Mouse (Mus musculus): Measurements from ENCODE around the gene Jmy. TPM values are rescaled to one million over a fixed set of nuclear protein-coding genes. Genes with fewer than 3 reads are reported as not detected.

Gene Jmy
- total RNA-seq, 4 experiments from 2014 or later, result 34.4 to 39.6 (median 37.0) TPM

GRCm38 (mm10) chr13:93459566-93459965 is 40.0 kb downstream of the Jmy start:
- peak in 1 of 2 experiments; percentile 26 for DNase-seq (ENCODE audit: low spot score in 2 of 2)

DNA sequence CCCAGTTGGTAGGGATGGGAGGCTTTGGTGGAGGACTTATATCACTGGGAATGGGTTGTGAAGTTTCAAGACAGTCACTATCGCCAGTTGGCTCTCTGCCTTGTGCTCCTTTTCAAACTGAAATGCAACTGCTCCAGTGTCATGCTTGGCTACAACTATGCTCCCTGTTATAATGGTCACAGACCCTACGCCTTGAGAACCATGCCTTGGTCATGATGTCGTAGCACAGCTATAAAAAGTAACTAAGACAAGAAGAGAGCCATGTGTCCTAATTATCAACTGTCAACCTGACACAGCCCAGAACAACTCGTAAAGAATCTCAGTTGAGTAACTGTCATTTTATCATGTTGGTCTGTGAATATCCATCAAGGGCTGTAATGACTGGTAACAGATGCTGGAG is 41.0 kb downstream of the Jmy start:
- DNase-seq (ENCODE audit: low spot score in 2 of 2), result no peak

GRCm38 (mm10) chr13:93453275-93453674 is 46.3 kb downstream of the Jmy start:
- DNase-seq (ENCODE audit: low spot score in 2 of 2), result peak; percentile 42 to 59

DNA sequence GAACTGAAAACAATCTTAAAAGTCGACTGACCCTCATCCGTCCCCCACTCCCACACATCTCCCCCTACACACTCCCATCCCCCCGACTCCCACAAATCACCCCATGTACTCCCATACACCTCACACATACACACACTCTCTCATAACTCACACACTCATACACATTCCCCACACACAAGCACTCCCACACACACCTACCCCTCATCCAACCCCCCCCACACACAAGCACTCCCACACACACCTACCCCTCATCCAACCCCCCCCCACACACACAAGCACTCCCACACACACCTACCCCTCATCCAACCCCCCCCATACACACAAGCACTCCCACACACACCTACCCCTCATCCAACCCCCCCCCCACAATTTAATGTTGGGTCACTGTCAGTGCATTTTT is 59.4 kb downstream of the Jmy start:
- no peak for DNase-seq (ENCODE audit: low spot score in 2 of 2)

- DNase-seq (ENCODE audit: low spot score in 2 of 2), result no peak
Measured at GRCm38 (mm10) chr13:93429205-93429604, 70.4 kb downstream of the Jmy start.

DNA sequence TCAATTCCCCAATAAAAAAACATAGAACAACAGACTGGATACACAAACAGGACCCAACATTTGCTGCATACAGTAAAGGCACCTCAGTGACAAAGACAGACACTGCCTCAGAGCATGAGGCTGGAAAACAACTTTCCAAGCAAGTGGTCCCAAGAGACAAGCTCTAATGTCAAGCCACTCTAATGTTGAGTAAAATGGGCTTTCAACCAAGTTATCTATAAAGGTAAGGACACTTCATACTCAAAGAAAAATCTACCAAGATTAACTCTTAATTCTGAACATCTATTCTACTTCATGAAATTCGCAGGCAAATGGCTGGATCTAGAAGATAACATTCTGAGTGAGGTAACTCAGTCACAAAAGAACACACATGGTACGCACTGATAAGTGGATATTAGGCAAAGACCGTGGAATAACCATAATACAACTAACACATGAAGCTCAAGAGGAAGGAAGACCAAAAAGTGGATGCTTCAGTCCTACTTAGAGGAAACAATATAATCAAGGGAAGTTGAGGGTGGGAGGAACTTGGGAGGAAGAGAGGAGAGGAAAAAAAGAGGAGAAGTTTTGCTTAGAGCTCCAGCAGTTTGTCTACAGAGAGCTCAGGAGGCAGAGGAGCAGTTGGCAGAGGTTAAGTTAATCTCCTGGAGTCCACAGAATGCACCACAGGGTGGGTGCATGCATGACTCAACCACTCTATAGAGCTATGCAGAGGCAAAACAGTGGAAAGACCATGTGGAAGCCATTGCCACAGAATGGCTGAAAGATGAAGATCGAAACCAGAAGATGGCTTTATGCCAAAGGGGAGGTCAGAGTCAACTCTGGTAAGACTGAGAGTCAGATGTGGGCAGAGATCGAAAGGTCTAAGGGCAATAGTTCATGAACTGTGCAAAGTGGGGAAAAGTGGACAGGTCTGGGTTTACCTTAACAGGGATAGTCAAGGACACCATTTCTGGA is 71.4 kb downstream of the Jmy start:
- no peak for DNase-seq (ENCODE audit: low spot score in 2 of 2)

DNA sequence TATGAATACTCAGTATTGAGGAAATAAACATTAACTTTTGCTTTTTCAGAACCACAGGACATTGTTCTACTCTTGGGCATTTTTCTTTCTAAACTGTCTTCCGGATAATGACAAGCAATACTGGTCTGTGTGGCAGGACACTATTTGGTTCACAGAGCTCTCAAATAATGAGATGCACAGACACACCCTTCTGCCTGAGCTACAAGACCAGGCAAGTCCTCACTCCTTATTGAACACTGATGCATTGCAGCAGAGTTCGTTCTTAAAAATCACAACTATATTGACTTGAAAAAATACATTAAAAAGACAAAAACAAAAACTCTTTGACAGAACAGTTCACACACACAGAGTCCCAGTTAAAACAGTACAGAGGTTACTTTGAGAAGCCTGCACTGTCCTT is 76.4 kb downstream of the Jmy start:
- no peak for DNase-seq (ENCODE audit: low spot score in 2 of 2)

- no peak for DNase-seq (ENCODE audit: low spot score in 2 of 2)
Measured at GRCm38 (mm10) chr13:93419779-93420178, 79.8 kb downstream of the Jmy start.

DNA sequence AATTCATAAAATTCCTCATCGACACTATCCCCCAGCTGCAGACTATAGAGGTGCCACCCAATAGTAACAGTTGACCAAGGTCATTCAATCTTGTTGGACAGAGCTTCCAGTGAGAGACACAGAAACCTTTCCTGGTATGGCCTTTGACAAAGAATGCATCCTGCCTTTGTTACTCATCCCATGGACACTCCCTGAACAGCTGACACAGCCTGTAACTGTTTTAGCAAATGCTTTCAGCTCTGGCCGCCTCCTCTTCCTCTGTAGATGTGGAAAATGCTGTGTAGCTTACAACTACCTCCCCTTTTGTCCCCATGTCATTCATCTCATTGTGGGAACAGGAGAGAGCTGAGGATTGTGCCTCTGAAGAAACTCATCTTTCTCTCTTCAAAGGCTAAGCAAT is 81.3 kb downstream of the Jmy start:
- DNase-seq (ENCODE audit: low spot score in 2 of 2), result no peak

DNA sequence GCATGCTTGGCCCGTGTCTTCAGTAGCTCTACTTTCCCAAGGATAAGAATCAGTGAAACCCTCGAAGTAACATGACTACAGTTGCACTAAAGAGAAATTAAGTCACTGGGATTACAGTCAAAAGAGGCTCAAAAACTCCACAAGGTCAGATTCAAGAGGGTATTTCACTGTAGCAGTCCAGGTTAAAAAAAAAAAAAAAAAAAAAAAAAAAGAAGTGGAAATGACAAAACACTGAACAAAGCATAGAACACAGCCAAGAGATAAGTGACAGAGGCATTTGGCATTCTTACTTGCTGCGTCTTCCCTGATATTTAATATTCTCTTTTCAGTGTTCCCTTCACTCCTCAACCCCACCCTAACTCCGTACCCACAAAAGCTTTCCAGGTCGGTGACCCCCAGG is 84.6 kb downstream of the Jmy start:
- no peak for DNase-seq (ENCODE audit: low spot score in 2 of 2)

GRCm38 (mm10) chr13:93410343-93410742 is 89.3 kb downstream of the Jmy start:
- no peak for DNase-seq (ENCODE audit: low spot score in 2 of 2)

GRCm38 (mm10) chr13:93406855-93407254 is 92.8 kb downstream of the Jmy start:
- DNase-seq (ENCODE audit: low spot score in 2 of 2), result no peak

DNA sequence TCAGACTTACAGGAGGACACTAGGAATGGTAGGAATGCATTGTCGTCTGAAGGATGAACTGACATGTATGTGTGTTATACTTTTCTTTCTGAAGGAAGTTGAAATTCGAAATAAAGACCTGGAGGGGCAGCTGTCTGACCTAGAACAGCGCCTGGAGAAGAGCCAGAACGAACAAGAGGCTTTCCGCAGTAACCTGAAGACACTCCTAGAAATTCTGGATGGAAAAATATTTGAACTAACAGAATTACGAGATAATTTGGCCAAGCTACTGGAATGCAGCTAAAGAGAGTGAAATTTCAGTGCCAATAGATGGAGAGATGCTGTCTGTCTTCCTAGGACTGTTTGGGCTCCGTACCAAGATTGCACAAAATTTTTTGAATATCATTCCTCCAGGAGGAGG is 97.7 kb downstream of the Jmy start:
- DNase-seq (ENCODE audit: low spot score in 2 of 2), result no peak

GRCm38 (mm10) chr13:93399710-93400216 is 99.8 kb downstream of the Jmy start:
- no peak for DNase-seq (ENCODE audit: low spot score in 2 of 2)

GRCm38 (mm10) chr13:93389242-93389625 is 110.4 kb downstream of the Jmy start:
- no peak for DNase-seq (ENCODE audit: low spot score in 2 of 2)

DNA sequence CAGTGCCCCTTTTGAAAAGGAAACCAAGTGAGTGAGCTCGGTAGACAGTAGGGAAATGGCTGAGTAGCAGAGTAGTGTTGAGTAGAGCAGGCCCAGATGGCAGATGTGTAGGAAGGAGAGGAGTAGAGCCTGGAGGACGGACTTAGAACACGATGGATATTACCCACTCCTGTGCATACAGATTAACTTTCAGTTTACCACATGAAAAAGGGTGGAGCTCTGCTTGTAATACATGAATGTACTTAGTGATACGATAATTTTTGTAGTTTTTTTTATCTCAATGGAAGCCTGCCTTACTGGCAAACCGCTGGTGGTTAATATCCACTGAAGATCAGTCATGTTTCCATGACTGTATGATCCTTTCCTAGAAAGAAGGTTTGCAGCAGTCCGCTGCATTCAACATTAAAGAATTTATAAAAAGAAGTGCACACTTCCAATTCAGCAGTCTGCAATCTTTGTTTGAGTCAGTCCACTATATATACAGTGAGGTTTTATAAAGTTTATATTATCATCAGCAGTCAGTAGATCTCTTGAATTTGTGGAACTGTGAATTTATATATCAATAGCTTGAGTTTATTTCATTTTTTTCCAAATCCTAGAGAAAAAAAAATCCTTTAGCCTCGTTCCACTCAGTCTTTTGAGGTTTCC is 110.9 kb downstream of the Jmy start:
- no peak for DNase-seq (ENCODE audit: low spot score in 2 of 2)

- DNase-seq (ENCODE audit: low spot score in 2 of 2), result no peak
Measured at GRCm38 (mm10) chr13:93387440-93387839, 112.2 kb downstream of the Jmy start.

DNA sequence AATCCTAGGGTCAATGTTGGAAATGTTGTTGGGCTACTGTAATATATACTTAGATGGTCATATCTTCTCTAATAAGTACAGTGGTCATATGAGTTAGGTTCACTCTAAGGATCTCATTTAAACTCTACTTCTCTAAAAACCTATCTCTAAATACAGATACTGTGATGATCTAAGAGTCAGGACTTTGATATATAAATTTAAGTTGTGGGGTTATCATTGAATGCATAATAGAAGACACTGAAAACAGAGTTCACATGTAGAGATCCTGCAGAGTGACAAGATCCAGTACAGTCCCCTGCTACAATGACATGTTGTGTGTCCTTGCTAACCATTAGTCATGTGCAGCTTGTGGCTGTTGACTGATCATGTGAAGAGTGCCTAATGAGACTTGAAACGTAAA is 114.5 kb downstream of the Jmy start:
- no peak for DNase-seq (ENCODE audit: low spot score in 2 of 2)

GRCm38 (mm10) chr13:93384481-93384880 is 115.1 kb downstream of the Jmy start:
- no peak for DNase-seq (ENCODE audit: low spot score in 2 of 2)

DNA sequence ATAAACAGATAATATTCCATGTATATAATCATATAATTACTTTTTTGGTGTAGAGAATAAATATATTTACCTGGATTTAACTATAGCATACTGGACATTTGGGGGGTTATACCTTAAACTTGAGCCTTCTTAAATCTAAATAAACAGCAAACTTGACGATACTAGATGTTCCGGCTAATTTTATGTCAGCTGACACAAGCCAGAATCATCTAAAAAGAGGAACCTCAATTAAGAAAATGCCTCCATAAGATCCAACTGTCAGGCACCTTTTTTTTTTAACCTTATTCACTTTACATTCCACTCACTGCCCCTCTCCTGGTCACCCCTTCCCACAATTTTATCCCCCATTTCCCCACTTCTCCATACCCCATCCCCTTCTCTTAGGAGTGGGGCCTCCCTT is 116.0 kb downstream of the Jmy start:
- DNase-seq (ENCODE audit: low spot score in 2 of 2), result no peak

DNA sequence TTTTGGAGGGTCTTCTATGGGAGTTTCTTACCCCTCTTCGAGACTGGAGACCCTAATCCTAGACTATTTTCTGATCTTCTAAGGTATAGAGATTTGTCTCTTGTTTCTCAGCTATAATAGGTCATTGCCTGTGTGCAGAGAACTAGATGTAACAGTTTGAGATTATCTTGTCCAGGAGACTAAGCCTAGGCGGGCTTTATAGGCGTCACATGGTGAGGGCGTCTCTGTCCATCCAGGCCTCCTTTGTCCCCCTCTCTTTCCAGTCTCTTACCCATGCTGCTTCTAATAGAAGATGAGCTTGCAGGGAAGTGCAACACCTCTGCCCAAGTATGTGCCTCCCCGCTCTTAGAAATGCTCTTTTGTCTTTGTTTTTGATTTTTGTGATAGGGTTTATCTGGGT is 116.5 kb downstream of the Jmy start:
- DNase-seq (ENCODE audit: low spot score in 2 of 2), result no peak

DNA sequence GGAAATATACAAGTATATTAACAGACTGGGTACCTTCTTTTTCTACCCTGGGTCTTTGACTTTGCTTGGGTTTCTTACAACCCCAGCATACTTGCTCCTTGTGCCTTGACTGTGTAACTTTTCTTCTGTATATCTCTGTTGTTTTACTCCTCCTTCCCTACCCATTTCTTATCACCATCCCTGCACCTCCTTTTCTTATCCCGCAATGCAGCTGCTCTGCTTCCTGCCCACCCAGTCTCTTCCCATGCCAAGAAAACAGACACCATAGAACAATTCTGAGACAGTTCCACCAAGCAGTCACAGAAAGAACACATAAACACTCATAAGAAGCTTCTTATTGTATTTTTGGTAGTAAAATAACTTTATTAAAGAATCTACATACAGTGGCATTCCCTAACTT is 118.3 kb downstream of the Jmy start:
- no peak for DNase-seq (ENCODE audit: low spot score in 2 of 2)

Data from layer of hippocampus, adult 8-10 months (tissue).